Mouse (Mus musculus): Measurements from ENCODE around the gene Scarf1.

Scarf1 gene

DNA sequence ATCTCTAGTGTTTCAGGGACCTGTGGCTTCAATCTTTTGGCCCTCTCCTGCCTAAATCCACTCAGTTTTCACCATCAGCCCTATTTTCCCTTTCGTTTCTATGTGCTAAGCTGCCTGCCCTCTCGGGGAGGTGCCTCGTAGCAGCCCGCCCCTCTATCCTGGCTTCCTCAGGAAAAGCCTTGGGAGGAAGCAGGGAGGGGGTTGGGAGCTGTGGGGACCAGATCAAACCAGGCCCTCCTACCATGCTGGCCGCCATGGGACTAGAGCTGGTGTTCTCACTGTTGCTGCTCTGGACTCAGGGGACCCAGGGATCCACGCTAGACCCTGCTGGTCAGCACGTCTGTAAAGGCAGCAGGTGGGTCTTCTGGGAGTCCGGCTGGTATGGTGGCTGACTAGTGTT lies at the start of gene Scarf1:
Scarf1 (plus strand) TSS at position 205 of the 400 bp plus-strand sequence.
- in situ Hi-C loops (cut with MboI, MseI), result no loop called here

DNA sequence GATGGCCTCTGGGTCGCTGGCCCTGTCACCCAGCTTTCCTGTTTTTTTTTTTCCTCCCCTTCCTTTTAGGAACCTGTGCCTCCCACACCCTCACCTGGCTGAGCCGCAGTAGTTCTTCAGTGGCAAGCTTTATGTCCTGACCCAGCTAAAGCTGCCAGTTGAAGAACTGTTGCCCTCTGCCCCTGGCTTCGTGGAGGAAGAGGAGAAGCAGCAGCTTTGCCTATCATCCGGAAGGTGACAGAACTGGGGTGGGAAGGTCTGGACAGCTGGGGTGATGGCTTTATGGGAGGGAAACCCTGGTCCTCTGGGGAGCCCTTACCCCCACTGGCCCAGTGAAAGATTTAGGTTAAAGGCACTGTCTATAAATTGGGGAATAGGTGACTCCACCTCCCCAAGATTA lies 49.7 kb upstream of the Scarf1 start:
- in situ Hi-C loops (cut with MboI, MseI), result no loop called here

DNA sequence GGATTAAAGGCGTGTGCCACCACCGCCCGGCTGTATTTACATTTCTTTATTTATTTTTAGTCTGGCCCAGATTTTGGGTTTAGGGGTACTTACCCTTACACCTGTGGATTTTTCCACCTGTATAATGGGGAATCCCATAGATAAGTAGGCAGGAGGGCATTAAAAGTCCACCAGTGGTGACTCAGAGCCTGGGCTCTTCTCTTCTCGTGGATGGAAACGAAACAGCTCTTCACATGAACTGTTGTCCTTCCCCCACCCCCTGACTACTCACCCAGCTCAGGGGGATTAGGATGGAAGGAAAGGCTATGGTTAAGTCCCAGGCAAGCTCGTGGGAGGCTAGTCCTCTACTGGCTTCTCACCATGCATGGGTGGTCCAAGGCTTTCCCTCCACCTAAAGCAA lies 48.9 kb upstream of the Scarf1 start:
- in situ Hi-C loops (cut with MboI, MseI), result no loop called here

DNA sequence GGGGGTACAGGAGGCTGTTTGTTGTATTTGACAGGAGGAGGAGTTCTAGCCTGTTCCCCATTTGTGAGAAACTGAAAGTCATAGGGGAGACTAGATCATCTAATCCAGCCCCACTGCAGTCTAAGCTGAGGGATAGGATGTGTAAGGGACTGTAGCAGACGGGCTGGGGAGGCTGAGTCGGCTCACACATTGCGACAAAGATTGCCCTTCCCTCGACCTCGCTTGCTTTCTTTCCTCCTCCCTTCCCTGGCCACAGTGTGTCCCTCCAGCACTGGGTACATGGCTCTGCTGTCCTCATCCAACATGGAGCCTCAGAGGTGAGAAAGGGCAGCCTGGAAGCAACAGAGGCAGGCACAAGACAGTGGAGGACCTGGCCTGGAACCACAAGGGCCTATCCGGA lies 48.3 kb upstream of the Scarf1 start:
- in situ Hi-C loops (cut with MboI, MseI), result no loop called here

DNA sequence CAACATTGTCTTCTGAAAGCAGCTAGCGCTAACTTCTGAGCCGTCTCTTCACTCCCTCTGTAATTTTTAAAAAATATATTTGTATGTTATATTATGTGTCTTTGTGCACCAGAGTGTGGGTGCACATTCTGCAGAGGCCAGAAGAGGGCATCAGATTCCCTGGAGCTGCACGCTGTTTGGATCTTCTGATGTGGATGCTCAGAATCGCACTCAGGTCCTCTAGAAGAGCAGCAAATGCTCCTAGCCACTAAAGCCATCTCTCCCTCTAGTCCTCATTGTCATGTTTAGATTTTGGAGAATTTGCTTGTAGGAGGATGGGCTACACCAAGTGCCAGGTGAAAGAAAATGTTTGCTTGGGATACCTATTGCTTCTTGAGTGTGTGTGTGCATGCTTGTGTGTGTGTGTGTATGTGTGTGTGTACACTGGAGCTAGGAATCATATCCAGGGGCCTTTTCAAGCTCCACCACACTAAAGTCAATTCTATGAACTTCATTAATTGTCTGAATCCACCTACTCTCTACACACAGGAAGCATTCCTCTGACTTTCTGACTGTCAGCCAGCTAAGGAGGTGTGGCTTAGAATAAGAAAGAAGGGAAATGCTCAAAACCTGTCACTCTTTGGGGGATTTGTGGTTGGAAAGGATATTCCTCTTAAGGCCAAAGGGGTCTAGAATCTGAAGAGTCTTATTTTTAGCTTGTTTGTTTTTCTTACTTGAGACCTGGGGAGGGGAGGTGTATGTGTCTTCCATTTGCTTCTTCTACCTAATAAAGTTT lies 46.4 kb upstream of the Scarf1 start:
- in situ Hi-C loops (cut with MboI, MseI), result no loop called here

DNA sequence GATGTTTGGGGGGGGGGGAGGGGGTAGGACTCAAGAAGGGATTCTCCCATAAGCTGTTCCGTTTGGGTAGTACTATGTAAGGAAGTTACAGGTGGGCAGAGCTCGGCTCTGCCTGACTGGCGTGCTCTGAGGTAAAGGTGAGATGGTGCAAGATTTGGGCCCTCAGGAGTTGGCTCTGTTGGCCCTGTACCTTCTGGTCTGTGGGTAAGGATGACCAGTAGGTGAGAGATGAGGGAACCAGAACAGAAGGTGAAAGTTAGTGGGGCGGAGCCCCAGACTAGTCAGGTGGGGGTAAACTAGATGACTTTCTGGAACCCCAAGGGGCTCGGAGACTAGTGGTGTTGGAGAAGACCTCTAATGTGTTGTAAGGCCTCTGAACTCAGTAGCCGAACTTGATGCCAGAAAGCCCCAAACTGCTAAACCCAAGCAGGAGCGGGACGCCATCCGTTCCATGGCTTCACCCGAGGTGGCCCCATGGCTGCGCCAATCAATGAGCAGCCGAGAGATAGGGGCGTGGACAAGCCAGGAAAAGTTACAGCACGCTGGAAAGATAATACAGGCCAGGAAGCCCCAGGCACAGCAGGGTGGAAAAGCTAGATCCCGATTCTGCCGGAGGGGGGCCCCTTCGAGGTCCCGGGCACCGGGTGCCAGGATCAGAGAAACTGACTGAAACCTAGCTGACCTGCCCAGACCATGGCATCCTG lies 45.7 kb upstream of the Scarf1 start:
- in situ Hi-C loops (cut with MboI, MseI), result no loop called here

DNA sequence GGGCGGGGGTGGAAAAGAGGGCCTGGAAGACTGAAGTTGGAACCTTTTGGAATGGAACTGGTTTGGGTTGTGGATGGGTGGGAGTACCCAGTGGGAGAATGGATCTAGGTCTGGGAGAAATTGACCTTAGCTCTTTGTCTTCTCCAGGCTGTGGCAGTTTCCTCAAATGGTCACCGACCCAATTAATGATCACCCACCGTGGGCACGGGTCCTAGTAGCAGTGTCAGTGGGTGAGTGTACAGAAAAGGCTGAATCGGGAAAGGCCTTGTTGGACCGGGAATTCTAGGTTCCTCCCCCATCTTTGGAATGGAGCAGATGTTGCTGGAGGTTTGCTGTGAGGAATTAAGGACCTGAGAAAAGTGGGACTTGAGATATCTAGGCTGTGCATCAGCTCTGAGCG lies 44.9 kb upstream of the Scarf1 start:
- in situ Hi-C loops (cut with MboI, MseI), result no loop called here

DNA sequence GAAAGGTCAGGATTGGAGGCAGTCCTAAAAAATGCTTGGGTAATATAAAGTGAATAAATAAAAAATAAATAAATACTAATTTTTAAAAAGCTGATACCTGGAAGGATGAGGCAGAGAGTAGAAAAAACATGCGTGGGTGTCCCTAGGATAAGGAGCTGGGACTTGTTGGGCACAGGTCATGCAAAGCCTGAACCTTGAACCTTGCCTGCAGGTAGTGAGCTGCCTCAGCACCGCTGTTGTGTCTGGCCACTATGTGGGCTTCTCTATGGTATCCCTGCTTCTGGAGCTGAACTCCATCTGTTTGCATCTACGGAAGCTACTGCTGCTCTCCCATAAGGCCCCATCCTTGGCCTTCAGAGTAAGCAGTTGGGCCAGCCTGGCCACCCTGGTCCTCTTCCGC lies 44.1 kb upstream of the Scarf1 start:
- in situ Hi-C loops (cut with MboI, MseI), result no loop called here

DNA sequence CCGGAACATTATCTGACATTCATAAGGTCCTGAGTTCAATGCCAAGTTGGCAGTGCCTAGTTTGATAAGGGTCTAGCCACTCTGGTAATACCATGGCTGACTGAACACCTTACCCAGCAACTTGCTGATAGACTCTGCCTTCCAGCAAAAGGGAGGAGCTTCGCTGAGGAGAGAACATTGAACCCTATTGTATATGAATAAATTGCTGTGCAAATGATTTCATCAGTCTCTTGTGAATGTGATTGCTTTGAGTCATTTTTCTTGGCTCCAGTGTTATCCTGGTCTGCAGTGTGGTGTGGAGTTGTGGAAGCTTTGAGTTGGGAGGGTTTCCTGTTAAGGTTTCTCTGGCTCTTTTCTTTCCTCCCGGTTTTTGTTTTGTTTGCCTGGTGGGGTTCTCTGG lies 42.7 kb upstream of the Scarf1 start:
- in situ Hi-C loops (cut with MboI, MseI), result no loop called here

DNA sequence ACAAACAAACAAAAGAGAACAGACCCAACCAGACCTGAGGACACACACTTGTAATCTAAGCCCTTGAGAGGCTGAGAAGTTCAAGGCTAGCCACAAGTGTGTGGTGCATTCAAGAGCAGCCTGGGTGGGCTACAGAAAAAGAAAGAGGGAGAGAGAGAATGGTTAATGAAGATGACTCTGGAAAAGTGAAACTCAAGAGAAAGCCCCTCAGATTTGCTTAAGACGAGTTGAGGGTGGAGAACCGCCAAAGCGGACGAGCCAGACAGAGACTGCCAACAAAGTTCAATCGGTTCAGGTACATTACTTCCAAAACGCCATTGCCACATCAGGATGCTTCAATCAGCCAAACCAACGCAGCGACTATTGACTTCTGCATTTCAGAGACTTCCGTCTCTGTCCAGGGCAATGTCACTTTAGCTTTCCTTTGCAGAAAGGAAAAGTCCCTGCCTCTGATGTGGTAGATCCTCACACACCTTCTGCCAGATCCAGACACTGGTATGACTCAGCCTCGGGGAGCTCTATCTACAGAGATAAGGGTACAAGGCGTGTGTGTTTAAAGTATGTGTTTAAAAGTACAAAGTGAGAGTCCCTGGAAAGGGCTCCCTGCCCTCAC lies 40.8 kb upstream of the Scarf1 start:
- in situ Hi-C loops (cut with MboI, MseI), result no loop called here

DNA sequence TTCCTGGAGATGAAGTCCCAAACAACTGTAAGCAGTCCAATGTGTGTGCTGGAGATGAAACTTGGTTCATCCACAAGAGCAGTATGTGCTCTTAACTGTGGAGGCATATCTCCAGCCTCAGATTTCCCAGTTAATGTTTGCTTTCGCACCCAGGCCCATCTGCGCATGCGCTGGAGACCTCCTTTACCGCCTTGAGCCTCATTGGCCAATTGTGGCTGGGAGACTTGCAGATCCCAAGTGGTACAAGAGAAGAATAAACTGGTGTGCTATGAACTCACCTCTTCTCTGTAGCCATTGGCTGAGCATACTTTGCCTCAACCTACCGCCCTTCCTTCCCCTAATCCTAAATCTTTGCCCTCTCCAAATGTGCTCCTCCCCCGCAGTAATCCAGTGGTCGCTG lies 40.0 kb upstream of the Scarf1 start:
- in situ Hi-C loops (cut with MboI, MseI), result no loop called here

DNA sequence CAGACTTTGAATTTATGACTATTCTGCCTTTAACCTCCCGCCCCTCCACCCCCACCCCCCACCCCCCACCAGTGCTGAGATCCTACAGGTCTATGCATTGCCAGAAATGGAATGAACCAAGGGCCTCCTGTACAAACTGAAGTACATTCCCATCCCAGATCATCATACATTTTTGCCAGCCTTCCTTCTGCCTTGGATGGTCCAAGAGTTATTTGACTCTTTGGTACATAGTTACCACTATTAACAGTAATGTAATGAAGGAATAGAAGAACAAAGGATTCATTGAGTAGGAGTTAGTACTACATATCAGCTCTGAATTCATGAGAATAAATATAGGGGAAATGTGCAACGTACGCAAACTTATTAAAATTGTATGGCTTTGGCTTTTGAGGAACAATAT lies 27.1 kb upstream of the Scarf1 start:
- in situ Hi-C loops (cut with MboI, MseI), result no loop called here

DNA sequence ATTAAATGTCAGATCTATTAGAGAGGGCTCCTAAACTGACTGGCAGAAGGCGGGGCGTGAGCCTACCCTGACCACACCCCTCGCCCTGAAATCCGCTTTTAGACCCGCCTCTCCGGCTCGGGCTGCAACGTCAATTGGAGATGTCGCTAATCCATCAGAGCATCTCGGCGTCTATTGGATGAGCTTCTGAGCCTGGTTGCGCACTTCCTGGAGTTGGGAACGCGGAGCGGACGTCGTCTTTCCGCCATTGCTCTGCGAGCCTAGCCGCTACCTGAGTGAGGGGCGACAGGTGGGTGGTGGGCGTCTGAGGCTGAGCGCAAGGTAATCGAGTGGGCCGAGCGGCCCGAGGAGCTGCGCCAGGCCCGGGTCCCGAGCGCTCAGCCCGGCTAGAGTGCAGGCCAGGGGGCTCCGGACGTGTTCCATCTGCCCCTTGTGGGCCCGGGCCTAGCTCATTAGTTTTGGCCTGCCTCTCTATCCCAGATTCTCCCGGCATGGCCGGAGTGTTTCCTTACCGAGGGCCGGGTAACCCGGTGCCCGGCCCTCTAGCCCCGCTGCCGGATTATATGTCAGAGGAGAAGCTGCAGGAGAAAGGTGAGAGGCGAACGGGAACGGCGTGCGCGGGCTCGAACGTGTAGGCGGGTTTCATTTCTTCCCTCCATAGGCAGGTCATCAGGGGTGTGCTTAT lies 26.6 kb upstream of the Scarf1 start, which contains the start of gene Prpf8:
Prpf8 (plus strand) TSS at position 216 of the 685 bp plus-strand sequence.
- in situ Hi-C loops (cut with MboI, MseI), result no loop called here

DNA sequence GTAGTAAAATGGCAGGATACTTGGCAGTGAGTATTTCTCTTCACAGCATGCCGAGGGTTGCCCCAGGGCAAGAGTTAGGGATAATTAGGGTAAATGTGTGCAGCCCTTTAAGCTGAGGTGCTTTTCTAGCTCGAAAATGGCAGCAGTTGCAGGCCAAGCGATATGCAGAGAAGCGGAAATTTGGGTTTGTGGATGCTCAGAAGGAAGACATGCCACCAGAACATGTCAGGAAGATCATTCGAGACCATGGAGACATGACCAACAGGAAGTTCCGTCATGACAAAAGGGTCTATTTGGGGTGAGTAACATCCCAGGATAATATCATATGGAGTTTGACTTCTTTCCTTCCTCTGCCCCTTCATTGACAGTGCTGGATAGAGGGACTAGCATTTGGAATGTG lies 25.8 kb upstream of the Scarf1 start:
- in situ Hi-C loops (cut with MboI, MseI), result no loop called here

DNA sequence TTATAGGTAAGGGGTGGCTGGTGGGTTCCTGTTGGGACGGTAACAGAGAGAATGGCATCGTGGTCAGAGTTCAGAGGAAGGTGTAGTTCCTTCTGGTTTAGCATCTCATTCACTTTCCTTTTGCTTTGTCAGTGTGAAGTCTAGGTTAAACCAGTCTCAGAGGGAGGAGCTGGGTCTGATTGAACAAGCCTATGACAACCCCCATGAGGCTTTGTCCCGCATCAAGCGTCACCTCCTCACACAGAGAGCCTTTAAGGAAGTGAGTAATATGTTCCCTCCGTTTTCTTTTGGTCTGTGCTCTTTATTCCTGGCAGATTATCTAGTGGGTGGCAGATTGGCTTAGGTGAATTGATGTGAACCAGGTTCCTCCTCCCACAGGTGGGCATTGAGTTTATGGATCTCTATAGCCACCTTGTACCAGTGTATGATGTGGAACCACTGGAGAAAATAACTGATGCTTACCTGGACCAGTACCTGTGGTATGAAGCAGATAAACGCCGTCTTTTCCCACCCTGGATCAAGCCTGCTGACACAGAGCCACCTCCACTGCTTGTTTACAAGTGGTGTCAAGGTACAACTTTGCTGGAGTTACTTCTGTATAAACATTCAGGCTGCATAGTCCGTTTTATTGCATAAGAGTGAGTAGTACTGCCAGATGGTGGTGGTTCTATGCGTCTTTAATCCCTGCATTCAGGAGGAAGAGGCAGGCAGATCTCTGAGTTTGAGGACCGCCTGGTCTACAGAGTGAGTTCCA lies 18.9 kb upstream of the Scarf1 start:
- in situ Hi-C loops (cut with MboI, MseI), result no loop called here

DNA sequence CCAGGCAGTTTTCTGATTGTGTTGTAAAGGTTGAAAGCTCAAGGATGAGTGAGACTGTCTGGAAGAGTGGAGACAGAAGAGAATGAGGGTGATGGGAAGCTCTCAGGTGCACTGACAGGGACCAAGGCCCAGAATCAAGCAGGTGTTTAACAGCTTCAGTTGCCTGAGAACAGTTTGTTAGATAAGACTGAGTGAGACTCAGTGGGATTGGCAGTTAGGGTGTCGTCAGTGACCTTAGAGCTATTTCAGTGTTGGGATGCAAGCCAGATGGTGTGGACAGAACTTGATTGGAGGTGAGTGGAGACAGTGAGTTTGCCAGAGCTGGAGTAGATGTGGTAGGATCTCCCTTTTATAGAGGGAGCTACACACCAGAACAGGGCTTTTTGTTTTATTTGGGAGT lies 15.2 kb upstream of the Scarf1 start:
- in situ Hi-C loops (cut with MboI, MseI), result no loop called here

DNA sequence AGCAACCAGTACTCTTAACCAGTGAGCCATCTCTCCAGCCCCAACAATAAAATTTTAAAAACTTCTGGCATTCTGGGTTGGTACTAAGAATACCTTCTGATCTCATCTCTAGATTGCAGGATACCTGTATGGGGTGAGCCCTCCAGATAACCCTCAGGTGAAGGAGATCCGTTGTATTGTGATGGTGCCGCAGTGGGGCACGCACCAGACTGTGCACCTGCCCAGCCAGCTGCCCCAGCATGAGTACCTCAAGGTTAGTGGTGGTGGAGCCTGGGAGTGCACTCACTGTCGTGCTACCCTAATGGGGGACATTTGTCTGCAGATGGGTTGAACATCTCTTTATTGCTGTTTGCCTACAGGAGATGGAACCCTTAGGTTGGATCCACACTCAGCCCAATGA lies 5.2 kb upstream of the Scarf1 start:
- in situ Hi-C loops (cut with MboI, MseI), result no loop called here

DNA sequence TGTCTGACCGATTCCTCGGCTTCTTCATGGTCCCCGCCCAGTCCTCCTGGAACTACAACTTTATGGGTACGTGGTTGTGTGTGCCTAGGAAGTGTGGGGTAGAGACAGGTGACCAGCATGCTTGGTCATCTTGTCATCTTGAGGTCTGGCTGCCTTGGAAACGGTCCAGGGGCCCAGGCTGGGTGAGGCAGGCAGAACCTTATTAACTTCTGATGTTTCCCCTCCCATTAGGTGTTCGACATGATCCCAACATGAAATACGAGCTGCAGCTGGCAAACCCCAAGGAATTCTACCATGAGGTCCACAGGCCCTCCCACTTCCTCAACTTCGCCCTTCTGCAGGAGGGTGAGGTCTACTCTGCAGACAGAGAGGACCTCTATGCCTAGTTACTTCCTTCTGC lies 4.4 kb upstream of the Scarf1 start:
- in situ Hi-C loops (cut with MboI, MseI), result no loop called here

DNA sequence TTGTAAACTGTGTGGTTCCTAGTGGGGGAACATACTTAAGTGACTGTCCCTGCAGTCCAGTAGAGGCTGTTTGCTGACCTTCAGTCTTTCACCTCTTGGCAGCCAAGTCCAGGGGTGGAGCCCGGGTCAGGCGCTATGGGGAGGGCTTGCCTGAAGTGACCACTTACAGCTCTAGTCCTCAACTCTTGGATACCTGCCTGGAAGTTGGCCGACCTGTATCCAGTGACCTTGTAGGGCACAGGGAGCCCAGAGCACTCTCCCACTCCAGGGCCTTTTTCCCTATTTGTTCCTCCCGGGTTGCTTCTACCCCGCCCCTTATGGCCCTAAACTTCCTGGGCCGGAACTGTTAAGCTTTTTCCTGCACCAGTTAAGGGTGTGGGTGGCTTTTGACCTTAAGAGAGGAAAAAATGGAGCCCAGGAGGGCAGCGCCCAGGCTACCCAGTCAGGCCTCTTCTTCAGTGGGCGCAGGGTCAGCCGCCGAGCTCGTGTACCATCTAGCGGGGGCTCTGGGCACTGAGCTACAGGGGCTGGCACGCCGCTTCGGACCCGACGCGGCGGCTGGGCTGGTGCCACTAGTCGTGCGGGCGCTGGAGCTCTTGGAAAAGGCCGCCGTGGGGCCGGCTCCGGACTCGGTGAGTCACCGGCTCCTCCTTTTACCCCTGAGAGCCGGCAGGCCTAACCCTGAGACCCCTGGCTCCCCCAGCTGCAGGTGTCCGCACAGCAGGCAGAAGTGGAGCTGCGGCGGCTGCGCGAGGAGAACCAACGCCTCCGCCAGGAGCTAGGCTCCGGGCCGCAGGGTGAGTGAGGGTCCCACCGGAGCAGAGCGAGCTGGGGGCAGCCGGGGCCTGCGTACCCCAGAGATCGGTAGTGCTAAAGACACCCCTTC lies 3.4 kb upstream of the Scarf1 start, which contains the start of gene Rilp:
Rilp (plus strand) TSS at position 354 of the 886 bp plus-strand sequence.
- in situ Hi-C loops (cut with MboI, MseI), result no loop called here

DNA sequence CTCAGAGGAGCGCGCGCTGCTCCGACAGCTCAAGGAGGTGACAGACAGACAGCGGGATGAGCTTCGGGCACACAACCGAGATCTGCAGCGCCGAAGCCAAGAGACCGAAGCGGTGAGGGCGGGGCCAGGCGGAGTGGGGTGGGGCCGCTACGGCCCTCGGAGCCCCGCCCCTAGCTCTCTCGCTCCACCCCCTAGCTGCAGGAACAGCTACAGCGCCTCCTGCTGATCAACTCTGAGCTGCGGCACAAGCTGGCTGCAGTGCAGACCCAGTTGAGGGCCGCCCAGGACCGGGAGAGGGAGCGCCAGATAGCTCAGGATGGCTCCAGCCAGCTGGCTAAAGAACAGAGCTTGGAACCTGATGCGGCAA lies 2.7 kb upstream of the Scarf1 start:
- in situ Hi-C loops (cut with MboI, MseI), result no loop called here

DNA sequence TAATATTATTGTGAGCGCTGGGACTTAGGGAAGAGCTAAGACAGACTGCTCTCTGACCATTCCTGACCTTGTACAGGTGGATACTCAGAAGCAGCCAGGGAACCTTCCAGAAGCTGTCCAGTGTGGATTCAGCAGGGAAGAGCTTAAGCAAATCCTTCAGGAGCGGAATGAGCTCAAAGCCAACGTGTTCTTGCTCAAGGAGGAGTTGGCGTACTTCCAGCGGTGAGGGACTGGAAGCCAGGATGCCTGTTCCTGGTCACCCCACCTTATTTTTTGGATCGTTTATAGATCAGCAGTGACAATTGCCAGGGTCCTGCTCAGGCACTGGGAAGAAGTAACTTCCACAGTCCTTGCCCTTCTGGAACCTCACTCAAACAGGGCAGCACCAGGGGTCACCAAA lies 2.1 kb upstream of the Scarf1 start:
- in situ Hi-C loops (cut with MboI, MseI), result no loop called here

Data from T-helper 1 cell (primary cell).